Mouse (Mus musculus) lung, postnatal 36 days (tissue): Measurements from ENCODE around the gene Coq5.
"Not testable (repeated sequence)": the region's sequence is repeated elsewhere in the genome, so short reads cannot be mapped to it uniquely, and the experiment has no call there.

Source experiments
- DNase-seq: peaks from one replicate; pipeline ENCODE4 v3.0.0; 2022; ENCODE audit warnings: mixed read lengths

Coq5 gene

DNA sequence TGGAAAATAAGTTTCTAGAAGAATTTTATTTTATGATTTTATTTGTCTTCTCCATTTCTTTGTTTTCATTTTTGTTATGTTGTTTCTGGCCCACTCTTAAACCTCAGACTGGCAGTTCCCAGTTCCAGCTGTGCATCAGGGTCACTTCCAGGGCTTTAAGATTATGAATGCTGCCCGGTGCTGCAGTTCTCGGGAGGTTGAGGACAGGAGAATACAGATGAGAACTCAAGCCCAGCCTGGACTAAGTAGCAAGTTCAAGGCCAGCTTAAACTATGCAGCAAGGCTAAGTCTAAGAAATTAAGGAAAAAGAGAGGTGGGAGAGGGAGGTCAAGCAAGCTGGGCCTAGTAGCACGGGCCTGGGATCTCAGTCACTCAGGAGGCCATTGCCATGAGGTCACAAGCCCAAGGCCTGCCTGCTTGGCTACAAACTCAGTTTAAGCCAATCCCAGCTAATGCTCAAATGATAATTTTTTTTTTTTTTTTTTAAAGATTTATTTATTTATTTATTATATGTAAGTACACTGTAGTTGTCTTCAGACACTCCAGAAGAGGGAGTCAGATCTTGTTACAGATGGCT, 11.9 kb upstream of the Coq5 start:
- DNase-seq, result no peak

DNA sequence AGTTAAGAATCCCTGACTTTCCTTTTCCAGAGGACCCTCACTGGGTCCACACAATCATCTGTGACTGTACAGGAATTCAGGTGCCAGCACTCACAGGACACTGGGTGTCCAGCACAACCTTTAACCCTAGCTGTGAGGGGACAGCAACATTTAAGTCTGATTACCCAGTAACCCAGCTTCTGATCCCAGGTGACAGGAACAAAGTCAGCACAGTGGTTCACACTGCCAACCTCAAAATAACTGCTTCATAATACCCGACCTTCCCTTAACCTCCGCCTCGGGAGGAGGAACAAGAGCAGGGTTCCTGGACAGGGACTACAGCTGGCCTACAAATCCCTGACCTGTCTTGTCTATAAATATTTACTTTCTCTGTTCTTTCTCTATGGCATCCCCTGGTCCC, 11.2 kb upstream of the Coq5 start:
- DNase-seq, result no peak

DNA sequence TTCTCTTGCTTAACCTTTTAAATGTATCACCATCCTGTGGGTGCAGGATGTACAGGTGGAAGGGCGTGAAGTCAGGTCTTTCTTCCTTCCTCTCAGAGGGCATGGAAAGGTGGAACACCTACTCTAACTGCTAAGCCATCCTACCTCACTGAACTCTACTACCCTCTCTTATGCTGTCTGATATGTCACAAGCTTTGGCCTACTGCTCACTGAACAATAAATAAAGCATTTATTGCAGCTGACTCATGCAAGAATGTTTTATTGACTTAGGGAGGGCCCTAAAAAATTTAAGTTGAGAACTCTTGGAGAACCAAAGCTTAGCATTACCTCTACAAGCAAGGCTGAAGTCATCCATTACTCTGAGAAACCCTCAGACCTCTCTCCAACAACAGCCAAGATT, 9.5 kb upstream of the Coq5 start:
- DNase-seq, result no peak

DNA sequence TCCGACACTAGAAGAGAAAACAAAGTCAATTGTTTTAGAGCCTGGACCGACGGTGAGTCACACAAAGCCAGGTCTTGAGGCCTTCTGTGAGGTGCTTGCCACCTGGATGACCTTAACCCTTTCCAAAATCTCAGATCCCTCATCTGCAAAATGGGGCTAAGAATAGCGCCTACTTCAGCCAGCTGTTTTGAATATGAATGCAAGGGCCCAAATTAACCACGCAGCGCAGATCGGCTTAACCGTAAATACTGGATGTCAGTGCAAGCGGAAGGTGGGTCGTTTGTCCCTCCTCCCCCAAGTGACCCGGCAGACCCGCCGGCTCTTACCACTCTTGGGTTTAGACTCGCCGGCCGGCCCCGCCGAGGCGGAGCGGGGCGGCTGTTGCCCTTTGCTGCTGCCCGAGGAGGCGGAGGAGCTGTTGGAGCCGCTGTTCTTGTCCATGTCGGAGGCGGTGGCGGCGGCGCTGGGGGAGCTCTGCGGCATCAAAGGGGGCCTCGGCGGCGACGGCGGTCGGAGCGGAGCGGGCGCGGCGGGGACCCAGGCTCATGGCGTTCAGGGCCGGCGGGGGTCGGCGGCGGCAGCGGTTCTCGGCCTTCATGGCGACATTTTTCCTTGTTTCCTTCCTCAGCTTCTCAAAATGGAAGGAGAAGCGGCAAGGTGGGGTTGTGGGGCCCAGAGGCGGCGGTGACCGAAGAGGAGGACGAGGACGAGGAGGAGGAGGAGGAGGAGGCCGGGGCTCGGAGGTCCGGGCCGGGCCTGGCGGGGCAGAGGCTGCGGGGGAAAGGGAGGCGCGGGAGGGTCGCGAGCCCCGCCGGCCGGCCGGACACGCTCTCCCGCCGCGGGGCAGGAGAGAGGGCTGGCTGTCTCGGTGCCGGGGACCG, 7.3 kb upstream of the Coq5 start:
- peak; percentile 43 for DNase-seq

DNA sequence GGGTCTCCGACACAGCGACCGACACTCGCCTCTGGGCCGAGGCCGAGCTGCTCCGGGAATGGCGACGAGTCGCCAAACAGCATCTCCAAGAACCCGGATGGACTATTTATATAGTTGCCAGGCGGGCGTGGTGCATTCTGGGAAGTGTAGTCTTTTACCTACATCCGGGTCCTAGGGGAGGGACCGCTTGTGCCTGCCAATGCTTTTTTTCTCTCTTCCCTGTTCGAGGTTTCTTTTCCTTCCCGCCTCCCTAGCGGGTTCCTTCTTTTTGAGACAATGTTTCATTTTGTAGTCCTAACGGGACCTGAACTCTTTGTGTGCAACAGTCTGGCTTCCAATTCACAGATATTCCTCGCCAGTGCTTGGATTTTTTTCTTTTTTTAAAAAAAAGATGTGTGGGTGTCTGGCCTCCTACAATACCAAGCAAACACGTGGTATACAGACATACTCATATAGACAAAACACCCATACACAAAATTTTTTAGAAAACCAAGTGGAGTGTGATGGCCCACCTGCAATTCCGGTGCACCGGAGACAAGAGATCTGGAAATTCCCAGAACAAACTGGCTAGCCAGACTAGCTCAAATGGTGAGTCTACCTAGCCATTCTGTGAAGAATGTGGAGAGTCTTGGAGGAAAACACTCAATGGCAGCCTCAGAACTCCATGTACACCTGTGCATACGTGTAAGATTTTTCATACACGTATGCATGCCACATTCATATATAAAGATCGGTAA, 6.5 kb upstream of the Coq5 start, which contains the start of gene Rnf10:
Rnf10 (minus strand) TSS at position 87 of the 737 bp plus-strand sequence.
- DNase-seq, result peak; percentile 99

DNA sequence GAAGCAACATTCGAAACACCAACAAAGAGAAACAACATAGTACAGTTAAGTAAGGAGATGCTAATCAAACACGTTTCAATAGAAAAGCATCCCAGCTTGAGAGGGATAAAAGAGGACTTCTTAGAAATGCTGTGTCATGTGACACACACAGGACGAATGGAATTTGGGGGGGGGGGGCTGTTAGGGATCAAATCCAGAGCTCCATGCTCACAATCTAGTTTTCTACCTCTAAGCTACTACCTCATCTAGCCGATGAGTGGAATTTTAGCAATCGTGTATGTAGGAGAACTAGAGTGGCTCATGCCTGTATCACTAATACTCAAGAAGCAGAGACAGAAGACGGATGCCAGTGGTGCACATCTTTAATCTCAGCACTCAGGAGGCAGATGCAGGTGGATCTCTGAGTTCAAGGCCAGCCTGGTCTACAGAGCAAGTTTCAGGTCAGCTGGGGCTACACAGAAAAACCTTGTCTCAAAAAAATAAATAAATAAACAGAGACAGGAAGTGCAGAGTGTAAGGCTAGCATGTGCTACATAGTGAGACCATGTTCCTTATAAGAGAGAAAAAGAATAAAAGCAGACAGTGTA, 5.8 kb upstream of the Coq5 start:
- no peak for DNase-seq

DNA sequence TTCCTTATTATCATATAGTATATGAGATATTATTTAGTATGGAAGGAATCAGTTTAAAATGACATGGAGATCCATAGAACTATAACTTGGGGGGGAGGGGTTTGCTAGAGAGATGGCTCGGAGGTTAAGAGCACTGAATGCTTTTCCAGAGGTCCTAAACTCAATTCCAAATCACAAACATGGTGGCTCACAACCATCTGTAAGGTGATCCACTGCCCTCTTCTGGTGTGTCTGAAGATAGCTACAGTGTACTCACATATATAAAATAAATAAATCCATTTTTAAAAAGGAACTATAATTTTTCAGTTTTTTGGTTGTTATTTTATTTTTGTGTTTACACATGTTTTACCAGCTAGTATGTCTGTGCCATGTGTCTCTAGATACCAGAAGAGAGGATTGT, 5.1 kb upstream of the Coq5 start:
- no peak for DNase-seq

DNA sequence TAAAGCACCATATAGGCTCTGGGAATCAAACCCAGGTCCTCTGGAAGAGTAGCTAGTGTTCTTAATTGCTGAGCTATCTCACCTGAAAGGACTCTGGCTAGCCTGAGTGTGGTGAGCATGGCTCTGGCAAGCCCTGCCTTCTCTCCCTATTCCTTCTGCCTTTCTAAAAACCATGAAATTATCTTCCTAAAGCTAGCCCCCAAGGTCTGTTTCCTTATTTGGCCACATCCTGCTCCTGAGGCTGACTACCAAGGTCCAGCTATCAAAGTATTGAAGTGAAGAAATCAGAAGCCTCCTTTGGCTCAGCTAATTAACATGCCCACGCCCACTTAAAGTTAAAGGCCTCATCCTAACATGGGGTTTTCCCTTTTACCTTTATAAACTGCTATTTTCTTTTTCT, 4.7 kb upstream of the Coq5 start:
- DNase-seq, result no peak

DNA sequence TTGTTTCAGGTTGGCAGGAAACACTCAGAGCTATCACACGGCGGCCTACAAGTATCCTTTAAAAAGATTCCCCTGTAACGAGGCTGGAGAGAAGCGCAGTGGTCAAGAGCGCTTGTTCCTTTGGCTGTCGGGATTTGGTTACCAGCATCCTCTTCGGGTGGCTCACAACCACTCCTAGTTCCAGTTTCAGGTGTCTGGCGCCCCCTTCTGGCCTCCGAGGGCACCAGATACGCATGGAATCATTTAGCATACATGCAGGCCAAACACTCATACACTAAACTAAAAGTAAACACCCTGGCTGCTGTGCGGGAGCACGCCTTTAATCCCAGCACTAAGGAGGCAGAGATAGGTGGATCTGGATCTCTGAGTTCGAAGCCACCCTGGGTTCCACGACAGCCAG, 3.5 kb upstream of the Coq5 start:
- DNase-seq, result peak; percentile 38

DNA sequence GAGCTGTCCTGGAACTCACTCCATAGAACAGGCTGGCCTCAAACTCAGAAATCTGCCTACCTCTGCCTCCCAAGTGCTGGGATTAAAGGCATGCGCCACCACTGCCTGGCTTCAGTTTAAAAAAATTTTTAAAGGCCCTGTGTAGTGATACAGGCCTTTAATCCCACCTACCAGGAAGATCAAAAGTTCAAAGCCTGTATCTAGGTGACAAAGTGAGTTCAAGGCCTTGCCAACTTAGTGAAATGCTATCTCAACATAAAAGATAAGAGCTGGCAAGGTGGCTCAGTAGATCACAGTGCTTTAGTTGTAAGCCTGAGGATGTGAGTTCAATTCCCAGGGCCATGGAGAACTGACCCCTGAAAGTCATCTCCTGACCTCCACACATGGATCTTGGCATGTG, 1.4 kb upstream of the Coq5 start:
- no peak for DNase-seq

DNA sequence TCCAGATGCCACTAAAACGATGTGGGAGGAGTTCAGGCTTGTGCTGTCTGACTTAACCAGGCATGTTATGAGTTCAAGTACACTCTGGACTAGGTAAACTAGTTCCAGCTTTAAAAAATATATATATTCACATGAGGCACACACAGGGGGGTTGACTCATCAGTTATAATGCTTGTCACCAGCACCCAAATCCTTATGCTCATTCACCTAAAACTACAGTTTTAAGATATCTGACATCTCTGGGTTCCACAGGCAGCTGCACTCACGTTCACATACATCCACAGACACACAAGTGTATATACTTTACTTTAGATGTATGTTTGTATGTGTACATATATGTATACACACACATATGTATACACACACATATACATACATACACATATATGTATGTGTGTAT, 681 bp upstream of the Coq5 start:
- no peak for DNase-seq

DNA sequence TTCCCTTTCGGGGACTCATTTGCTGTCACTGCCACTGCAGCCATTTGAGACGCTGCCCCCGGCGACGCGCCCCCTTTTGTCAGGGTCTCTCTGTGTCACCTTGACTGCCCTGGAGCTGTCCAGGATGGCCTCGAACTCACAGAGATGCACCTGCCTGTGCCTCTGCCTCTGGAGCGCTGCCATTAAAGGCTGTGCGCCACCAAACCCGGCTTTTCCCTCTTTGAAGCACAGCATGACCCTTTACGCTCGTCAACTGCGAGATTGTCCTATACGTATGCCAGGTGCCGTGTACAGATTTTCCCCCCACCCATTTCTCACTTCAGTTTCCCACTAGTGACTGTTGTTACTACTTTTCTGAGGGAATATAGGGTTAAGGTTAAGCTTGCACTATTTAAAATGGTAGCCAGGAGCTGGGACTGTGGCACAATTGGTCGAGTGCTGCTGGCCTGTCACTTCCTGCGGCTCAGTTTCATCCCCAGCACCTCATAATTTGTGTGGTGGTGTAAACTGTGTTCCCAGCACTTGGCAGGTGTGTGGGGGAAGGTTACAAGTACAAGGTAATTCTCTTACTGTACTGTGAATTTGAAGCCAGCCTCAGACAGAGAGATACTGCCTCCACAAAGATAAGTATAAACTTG, 703 bp downstream of the Coq5 start:
- DNase-seq, result no peak

DNA sequence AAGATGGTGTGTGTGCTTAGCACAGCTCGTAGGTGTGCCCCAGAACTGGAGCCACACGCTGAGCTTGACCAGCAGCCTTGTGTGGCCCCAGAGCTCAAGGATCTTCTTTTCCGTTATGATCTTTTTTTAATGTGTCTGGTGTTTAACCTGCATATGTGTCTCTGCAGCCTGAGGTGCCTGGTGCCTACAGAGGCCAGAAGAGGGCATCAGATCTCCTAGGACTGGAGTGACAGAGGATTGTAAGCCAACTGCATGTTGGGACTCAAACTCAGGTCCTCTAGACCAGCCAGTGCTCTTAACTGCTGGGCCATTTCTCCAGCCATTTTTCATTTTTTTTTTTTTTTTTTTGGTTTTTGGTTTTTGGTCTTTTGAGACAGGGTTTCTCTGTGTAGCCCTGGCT, 5.3 kb downstream of the Coq5 start:
- DNase-seq, result peak; percentile 44

DNA sequence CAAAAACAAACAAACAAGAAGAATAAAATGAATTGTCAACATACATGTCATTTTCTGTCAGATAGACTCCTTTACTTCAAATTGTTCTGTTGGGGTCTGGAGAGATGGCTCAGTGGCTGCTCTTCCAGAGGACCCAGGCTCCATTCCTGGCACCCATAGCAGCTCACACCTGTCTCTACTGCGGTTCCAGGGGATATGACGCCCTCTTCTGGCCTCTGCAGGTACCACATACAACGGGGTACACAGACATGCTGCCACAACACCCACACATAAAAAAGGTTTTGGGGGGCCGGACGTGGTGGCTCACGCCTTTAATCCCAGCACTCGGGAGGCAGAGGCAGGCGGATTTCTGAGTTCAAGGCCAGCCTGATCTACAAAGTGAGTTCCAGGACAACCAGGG, 14.7 kb downstream of the Coq5 start:
- no peak for DNase-seq

DNA sequence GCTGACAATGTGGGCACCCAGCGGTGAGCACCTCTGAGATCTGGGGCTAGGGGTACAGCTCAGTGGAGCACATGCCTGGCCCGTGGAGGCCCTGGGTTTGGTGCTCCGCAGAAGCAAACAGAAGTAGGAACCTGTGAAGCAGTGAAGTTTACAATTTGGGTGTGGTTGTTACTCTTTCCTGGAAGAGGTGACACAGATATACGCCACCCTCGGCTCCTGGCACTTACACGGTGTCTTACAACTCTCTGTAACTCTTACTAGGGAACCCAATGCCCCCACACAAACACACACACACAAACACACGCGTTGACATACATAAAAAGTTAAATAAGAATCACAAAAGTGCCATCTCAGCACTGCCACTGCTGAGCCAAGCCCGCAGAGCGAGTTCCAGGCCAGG, 16.9 kb downstream of the Coq5 start:
- DNase-seq, result no peak

DNA sequence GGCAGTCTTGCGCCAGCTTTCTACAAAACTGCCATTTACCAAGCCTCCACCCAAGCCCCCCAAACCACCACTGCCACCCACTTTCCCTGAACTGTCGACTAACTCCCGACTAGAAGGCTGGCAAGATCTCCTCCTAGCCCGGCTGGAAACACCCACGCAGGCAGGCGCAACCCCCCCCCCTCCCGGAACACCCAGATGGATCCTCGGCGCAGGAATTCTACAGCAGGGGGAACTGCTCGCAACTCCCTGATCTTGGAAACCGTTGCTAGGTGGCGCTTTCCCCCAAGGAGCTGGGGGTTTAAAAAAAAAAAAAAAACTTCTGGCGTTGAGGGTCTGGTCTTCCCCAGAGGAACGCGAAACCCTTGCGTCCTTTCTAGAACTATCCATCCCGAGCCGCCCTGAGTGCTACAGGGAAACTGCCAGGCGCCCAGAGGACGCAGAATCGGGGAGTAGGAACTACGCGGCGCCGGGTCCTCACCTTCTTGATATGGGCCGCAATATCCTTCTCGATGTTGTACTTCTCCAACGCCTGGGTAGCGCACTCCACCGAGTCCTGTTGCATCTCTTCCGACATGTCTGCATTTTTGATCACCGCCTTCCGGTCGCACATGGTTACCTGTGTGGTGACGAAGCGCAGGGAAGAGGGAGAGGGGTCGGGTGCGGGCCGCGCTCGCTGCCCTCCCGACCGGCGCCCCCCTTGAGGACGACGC, 20.7 kb downstream of the Coq5 start:
- DNase-seq, result peak; percentile 81

DNA sequence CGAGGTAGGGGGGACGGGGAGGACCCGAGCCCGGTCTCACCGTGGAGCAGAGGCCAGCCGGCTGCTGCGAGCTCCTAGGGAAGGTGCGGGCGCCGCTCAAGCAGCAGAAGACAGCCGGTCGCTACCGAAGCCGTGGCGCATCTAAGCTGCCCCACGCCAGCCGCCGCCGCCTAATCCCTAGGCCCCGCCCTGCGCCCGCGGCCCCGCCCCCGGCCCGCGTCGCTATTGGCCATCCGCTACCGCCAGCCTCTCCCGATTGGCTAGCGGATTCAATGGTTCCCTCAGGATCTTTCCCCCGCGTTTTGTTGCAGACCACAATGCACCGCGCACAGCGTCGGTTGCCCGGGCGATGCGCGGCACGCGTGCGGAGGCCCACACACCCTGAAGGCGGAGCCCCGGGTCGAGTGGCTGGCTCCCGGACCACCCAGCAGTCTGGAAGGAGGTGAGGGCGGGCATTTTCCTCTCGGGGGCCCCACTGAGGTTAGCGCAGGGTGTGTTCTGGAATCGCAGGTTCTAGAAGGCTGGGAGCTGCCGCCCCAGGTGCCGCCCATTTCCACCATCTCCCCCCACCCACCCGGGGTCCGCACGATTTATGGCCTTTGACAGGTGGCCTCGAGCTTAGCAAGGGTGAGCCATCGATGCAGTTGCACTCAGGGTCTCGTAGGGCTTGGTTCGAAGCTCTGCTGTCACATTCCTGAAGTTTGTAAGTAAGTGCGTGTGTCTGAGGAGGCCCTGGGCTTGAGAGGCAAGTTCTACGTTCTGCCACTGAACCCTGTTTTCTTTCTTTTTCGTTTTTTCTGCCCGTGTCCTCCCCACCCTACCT, 21.5 kb downstream of the Coq5 start, which contains the start of gene Dynll1:
Dynll1 (minus strand) TSS at position 208 of the 823 bp plus-strand sequence.
- peak; percentile 99 for DNase-seq

DNA sequence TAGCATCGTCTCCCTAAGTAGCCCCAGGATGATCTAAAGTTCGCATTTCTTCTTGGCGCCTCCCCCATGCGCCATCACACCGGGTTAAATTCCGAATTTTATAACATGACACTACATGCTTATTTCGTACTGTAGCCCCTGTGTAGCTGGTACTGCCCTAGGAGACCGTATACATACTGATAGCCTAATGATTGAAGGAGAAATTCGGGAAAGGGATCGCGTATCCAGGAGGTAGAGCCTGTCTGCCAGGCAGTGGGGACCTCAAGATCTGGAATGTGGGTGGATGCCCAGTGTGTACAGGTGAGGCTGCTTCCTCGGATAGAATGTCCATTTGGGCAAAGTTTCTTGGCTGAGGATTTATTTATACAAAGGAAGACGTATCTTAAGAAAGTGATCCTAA, 22.1 kb downstream of the Coq5 start:
- DNase-seq, result no peak

DNA sequence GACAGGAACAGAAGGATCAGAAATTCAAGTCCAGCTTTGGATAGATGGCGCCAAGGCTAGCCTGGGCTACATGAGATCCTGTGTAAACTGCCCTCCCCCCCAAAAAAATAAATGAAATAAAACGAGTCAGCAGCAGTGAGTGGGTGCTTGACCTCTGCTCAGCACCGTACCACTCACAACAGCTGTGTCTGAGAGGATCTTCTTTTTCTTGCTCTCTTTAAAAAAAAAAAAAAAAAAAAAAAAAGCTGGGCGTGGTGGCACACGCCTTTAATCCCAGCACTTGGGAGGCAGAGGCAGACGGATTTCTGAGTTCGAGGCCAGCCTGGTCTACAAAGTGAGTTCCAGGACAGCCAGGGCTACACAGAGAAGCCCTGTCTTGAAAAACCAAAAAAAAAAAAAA, 22.7 kb downstream of the Coq5 start:
- DNase-seq, result not testable (repeated sequence)

DNA sequence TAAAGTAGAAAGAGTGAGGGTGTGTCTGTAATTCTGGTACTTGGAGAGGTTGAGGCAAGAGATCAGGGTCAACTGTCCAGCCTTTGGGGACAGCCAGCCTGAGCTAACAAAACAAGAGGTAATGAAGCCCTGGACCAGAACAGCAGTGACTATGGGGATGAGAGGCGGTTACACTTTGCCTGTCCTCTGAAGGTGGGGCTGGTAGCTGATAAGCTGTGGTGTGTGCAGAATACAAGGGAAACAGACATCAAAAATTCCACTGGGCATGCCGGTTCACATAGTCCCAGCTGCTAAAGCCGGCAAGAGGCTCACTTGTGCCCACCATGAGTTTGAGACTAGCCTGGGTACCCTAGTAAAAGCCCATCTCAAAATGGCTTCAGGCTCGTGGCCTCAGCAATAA, 32.9 kb downstream of the Coq5 start:
- DNase-seq, result no peak
